Mouse (Mus musculus) G1E (cell line): ENCODE measurements around the gene Prdm16.

Source experiments
- CTCF ChIP-seq: IDR thresholded peaks from 2 replicates; pipeline ENCODE4 v1.5.1; 2012; ENCODE audit warnings: low read depth, low read length, inconsistent platforms, mixed read lengths
- GATA1 ChIP-seq: IDR thresholded peaks from 2 replicates; pipeline ENCODE4 v1.6.1; 2012; ENCODE audit warnings: borderline replicate concordance, low read length, inconsistent platforms, mixed read lengths

DNA sequence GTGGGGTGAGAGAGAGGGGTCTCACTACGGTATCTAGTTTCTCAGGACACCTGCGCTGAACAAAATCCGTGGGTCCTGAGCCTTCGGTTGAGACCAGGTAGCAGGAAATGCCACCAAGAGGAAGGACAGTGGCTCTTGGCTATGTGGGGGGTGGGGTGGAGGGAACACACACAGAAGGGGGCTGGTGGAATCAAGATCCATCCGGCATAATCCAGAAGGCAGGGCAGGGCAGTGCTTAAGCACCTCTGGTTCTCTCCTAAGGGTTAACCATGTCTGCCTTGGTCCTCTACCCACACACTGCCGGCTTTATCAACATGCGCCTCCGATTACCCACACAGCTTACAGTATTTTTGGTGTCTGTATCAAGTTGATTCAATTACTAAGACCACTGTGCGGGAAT lies 191.0 kb downstream of the Prdm16 start:
- TF ChIP-seq CTCF (no peak), GATA1 (no peak)
